Mouse (Mus musculus): ENCODE measurements around the gene Gnl2. TPM values are rescaled to one million over a fixed set of nuclear protein-coding genes. Genes with fewer than 3 reads are reported as not detected.

The Gnl2 gene
- 65.0 and 79.1 TPM in 2 replicates for total RNA-seq (2012; rRNA removed)
- total RNA-seq (2014; rRNA removed) = 66.8 and 80.4 TPM in 2 replicates
- polyA plus RNA-seq (2012; ENCODE audit: insufficient read length, low read depth) = 139 and 162 TPM in 2 replicates

DNA sequence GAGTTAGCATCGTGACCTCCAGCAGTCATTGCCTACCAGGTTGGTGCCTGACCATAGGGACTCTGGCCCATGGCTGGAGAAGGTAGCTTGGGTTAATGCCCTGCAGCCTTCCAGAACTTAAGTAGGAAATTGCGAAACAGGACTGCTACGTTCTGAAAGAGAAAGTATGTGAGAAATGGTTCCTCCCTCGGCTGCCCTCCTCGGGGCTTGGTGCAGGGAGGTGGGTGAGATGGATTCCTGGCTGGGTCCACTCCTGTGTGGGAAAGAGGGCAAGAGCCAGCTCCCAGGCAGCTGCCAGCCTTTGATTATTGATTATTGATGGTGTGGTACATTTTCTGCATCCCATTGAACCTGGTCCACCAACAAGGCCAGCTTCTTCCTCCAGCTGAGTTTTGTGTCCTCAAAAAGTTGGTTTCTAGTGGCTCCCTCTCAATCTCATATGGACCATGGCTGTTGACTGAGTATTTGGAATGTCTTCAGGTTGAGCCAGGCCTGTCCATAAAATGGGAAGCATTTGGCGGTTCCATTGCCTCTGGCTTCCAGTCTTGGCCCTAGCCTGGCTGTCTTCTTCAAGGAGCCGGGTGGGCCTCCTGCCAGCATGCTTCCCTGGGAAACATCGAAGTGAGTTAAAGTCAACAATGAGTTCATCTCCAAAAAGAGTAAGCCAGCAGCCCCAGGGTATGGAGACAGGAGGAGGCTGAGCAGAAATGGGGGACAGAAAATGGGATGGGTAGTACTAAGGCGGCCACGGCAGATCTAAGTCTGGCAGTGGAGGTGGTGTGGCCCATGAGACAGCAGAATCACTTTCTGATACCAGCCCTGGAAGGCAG lies at the start of gene Gnl2:
Gene Gnl2, plus strand, starts transcription at position 780 of the 830 bp plus-strand sequence.
- in situ Hi-C loops (cut with MboI; ENCODE audit: low pct_ligation_motif_present, low pct_unique_long_range_greater_than_20kb, low sequenced_read_pairs) (no loop called here), dilution Hi-C loops (cut with MboI; ENCODE audit: extremely low pct_ligation_motif_present, extremely low pct_unique_long_range_greater_than_20kb, low sequenced_read_pairs) (no loop called here)
- H3K79me2 ChIP-seq (replicated peaks; ENCODE audit: control insufficient read depth, extremely low read depth, insufficient read depth, poor library complexity, severe bottlenecking) = no peaks in the 10 kb centered on the region
- H3K27me3 ChIP-seq (replicated peaks) = peaks cover 86% of the 10 kb centered on the region
- DNase-seq (ENCODE audit: extremely low read depth) = no peak
- H3K9ac ChIP-seq (ENCODE audit: insufficient read depth, low read depth) = no peak within 1 kb of the TSS
- TF ChIP-seq USF1 (IDR thresholded peaks at IDR 0.05; ENCODE audit: low read depth, low read length) (no peak), EP300 (IDR thresholded peaks at IDR 0.05; ENCODE audit: low read length) (no peak), TBP (conservative IDR thresholded peaks at IDR 0.05; ENCODE audit: low read depth, low read length) (no peak), CHD2 (IDR thresholded peaks at IDR 0.05; ENCODE audit: low read length) (no peak), MXI1 (IDR thresholded peaks at IDR 0.05; ENCODE audit: low read depth, low read length) (no peak), ZNF384 (IDR thresholded peaks at IDR 0.05; ENCODE audit: low read depth, low read length) (no peak), CHD1 (IDR thresholded peaks at IDR 0.05; ENCODE audit: low read depth, low read length) (no peak), ELF1 (IDR thresholded peaks at IDR 0.05; ENCODE audit: low read depth, low read length) (no peak), ETS1 (conservative IDR thresholded peaks at IDR 0.05; ENCODE audit: low read depth, low read length) (no peak), ZC3H11A (IDR thresholded peaks at IDR 0.05; ENCODE audit: low read depth, low read length) (no peak), KAT2A (IDR thresholded peaks at IDR 0.05; ENCODE audit: insufficient replicate concordance, low read length) (no peak), MAZ (IDR thresholded peaks at IDR 0.05; ENCODE audit: low read depth, low read length) (no peak), MAX (IDR thresholded peaks at IDR 0.05; ENCODE audit: low read length) (no peak), CTCF (conservative IDR thresholded peaks at IDR 0.05 in 1 of 2, IDR thresholded peaks at IDR 0.05 in 1 of 2; ENCODE audit: low read depth in 2 of 2, low read length in 2 of 2) (no peak), ZKSCAN1 (IDR thresholded peaks at IDR 0.05; ENCODE audit: borderline replicate concordance, low read depth, low read length) (no peak)
- H3K36me3 ChIP-seq (replicated peaks in 1 of 2; ENCODE audit: control insufficient read depth in 1 of 2, insufficient read depth in 1 of 2, low read length in 1 of 2) = no peaks in the 10 kb centered on the region
- no peak within 1 kb of the TSS for H3K27ac ChIP-seq (ENCODE audit: insufficient read depth, low read depth)
- H3K4me2 ChIP-seq (ENCODE audit: insufficient read depth, low read depth, poor library complexity, severe bottlenecking) = no peak within 1 kb of the TSS
- no peak within 1 kb of the TSS for H3K4me3 ChIP-seq (replicated peaks in 1 of 3; ENCODE audit: low read depth in 2 of 3, low read length in 2 of 3, poor library complexity in 1 of 3)
- no peaks in the 10 kb centered on the region for H3K9me3 ChIP-seq (replicated peaks; ENCODE audit: low read length)
- H3K4me1 ChIP-seq (ENCODE audit: control insufficient read depth in 1 of 2, insufficient read depth in 2 of 2) = no peaks in the 10 kb centered on the region

DNA sequence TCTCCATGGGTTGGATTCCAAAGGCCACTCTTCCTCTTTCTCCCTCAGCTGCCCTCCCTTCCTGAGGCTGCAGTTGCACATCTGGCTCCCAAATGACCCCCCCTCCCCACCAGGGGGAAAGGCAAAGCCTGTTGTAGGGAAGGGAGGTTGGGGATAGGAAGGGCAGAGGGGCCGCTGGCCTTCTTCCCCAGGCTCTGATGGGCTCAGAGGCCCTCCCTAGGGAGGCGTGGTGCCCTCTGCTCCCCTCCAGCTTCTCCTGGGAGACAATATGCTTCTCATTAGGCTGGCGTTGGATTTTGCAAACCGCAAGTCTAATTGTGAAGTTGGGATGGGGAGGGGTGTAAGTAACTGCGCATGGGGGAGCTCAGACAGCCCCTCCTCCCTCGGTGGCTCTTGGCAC lies 47.7 kb upstream of the Gnl2 start:
- in situ Hi-C loops (cut with MboI; ENCODE audit: low pct_ligation_motif_present, low pct_unique_long_range_greater_than_20kb, low sequenced_read_pairs) = no loop called here

More for the DNA sequence above, 47.7 kb upstream of the Gnl2 start:
- no peaks in the 10 kb centered on the region for H3K36me3 ChIP-seq (replicated peaks in 1 of 2; ENCODE audit: control insufficient read depth in 1 of 2, insufficient read depth in 1 of 2, low read length in 1 of 2)
- H3K9me3 ChIP-seq (replicated peaks; ENCODE audit: low read length) = peaks cover 4% of the 10 kb centered on the region
- DNase-seq (ENCODE audit: extremely low read depth) = no peak
- TF ChIP-seq NRF1 (IDR thresholded peaks at IDR 0.05; ENCODE audit: low read depth, low read length) (no peak), JUN (IDR thresholded peaks at IDR 0.05; ENCODE audit: insufficient read depth, low read depth, low read length) (no peak), HCFC1 (IDR thresholded peaks at IDR 0.05; ENCODE audit: low read depth, low read length) (no peak), CHD1 (IDR thresholded peaks at IDR 0.05; ENCODE audit: low read depth, low read length) (no peak), ZKSCAN1 (IDR thresholded peaks at IDR 0.05; ENCODE audit: borderline replicate concordance, low read depth, low read length) (no peak), GABPA (IDR thresholded peaks at IDR 0.05; ENCODE audit: insufficient replicate concordance, low read depth, low read length) (no peak), UBTF (IDR thresholded peaks at IDR 0.05; ENCODE audit: low read depth, low read length) (no peak), KAT2A (IDR thresholded peaks at IDR 0.05; ENCODE audit: insufficient replicate concordance, low read length) (no peak), PAX5 (IDR thresholded peaks at IDR 0.05; ENCODE audit: low read length) (no peak), USF2 (conservative IDR thresholded peaks at IDR 0.05; ENCODE audit: low read depth, low read length) (no peak), MAX (IDR thresholded peaks at IDR 0.05; ENCODE audit: low read length) (no peak), MXI1 (IDR thresholded peaks at IDR 0.05; ENCODE audit: low read depth, low read length) (no peak), MEF2A (IDR thresholded peaks at IDR 0.05; ENCODE audit: borderline replicate concordance, low read depth, low read length) (no peak), ZMIZ1 (IDR thresholded peaks at IDR 0.05; ENCODE audit: low read depth, low read length) (no peak), E2F4 (IDR thresholded peaks at IDR 0.05; ENCODE audit: insufficient replicate concordance, low read depth, low read length) (no peak), ZC3H11A (IDR thresholded peaks at IDR 0.05; ENCODE audit: low read depth, low read length) (no peak), SIN3A (IDR thresholded peaks at IDR 0.05; ENCODE audit: low read length) (no peak), BHLHE40 (IDR thresholded peaks at IDR 0.05; ENCODE audit: low read depth, low read length) (no peak)
- no peaks in the 10 kb centered on the region for H3K79me2 ChIP-seq (replicated peaks; ENCODE audit: control insufficient read depth, extremely low read depth, insufficient read depth, poor library complexity, severe bottlenecking)
- no peak overlapping the region for H3K9ac ChIP-seq (ENCODE audit: insufficient read depth, low read depth)
- H3K27me3 ChIP-seq (replicated peaks) = peaks cover 48% of the 10 kb centered on the region
- dilution Hi-C loops (cut with MboI; ENCODE audit: extremely low pct_ligation_motif_present, extremely low pct_unique_long_range_greater_than_20kb, low sequenced_read_pairs) = loop anchor here (25.0 kb wide), 1 partner anchor 94 kb away; the partner anchor contains the start of genes Dnali1 and Snip1
- no peak overlapping the region for H3K4me3 ChIP-seq (replicated peaks in 1 of 3; ENCODE audit: low read depth in 2 of 3, low read length in 2 of 3, poor library complexity in 1 of 3)
- no peak overlapping the region for H3K4me2 ChIP-seq (ENCODE audit: insufficient read depth, low read depth, poor library complexity, severe bottlenecking)
- H3K27ac ChIP-seq (ENCODE audit: insufficient read depth, low read depth) = no peak overlapping the region
- peaks cover 0 to 3% of the 10 kb centered on the region in 2 experiments; a peak in 1 of 4 replicates for H3K4me1 ChIP-seq (ENCODE audit: control insufficient read depth in 1 of 2, insufficient read depth in 2 of 2)
